Mouse (Mus musculus): ENCODE results near the gene Irak2. TPM values are rescaled to one million over a fixed set of nuclear protein-coding genes. Genes with fewer than 3 reads are reported as not detected.

Gene Irak2
- 34.6 TPM for polyA plus RNA-seq (2021)

GRCm38 (mm10) chr6:113638302-113639040 lies at the start of gene Irak2:
TSS of gene Irak2 (plus strand) at chr6:113638467.
- ATAC-seq, result peak; percentile 95
- H3K27me3 ChIP-seq, result no peaks in the 10 kb centered on the region
- ChIA-PET CTCF (interaction anchor here (0.7 to 4.2 kb wide), 21 partner anchors 9 to 77 kb away, joined by 3 to 29 read pairs (median 6); partner anchors contain the start of genes Tatdn2 and Vhl), POLR2A (interaction anchor here (1.0 to 1.6 kb wide), 2 partner anchors 14 to 36 kb away, joined by 3 read pairs; no protein-coding TSS in a partner anchor)
- no peak for DNase-seq (ENCODE audit: low read depth, low spot score)
- TF ChIP-seq CTCF (IDR thresholded peaks at IDR 0.05), result peak; percentile 100
- in situ Hi-C loops (cut with MboI; ENCODE audit: low pct_unique_long_range_greater_than_20kb), result loop anchor here (5.0 kb wide), 1 partner anchor 49 kb away; no protein-coding TSS in a partner anchor

GRCm38 (mm10) chr6:113592637-113593036 lies 45.6 kb upstream of the Irak2 start:
- TF ChIP-seq CTCF (IDR thresholded peaks at IDR 0.05), result no peak
- no peaks in the 10 kb centered on the region for H3K27me3 ChIP-seq
- POLR2A ChIA-PET, result no interaction called here
- in situ Hi-C loops (cut with MboI; ENCODE audit: low pct_unique_long_range_greater_than_20kb), result no loop called here
- DNase-seq (ENCODE audit: low read depth, low spot score) (peak; percentile 63), ATAC-seq (peak; percentile 78)
- CTCF ChIA-PET, result interaction anchor here (1.0 to 1.9 kb wide), 3 partner anchors 12 to 46 kb away, joined by 3 to 5 read pairs (median 3); partner anchors contain the start of gene Brk1

- no peaks in the 10 kb centered on the region for H3K27me3 ChIP-seq
- no peak for TF ChIP-seq CTCF (IDR thresholded peaks at IDR 0.05)
- in situ Hi-C loops (cut with MboI; ENCODE audit: low pct_unique_long_range_greater_than_20kb), result no loop called here
- ATAC-seq, result no peak
- POLR2A ChIA-PET, result no interaction called here
- CTCF ChIA-PET, result no interaction called here
- DNase-seq (ENCODE audit: low read depth, low spot score), result no peak
Measured at GRCm38 (mm10) chr6:113597945-113598344, 40.3 kb upstream of the Irak2 start.

- ATAC-seq (no peak), DNase-seq (ENCODE audit: low read depth, low spot score) (no peak)
- no peak for TF ChIP-seq CTCF (IDR thresholded peaks at IDR 0.05)
- POLR2A ChIA-PET, result no interaction called here
- CTCF ChIA-PET, result no interaction called here
- in situ Hi-C loops (cut with MboI; ENCODE audit: low pct_unique_long_range_greater_than_20kb), result no loop called here
- no peaks in the 10 kb centered on the region for H3K27me3 ChIP-seq
Measured at GRCm38 (mm10) chr6:113599833-113600232, 38.4 kb upstream of the Irak2 start.

GRCm38 (mm10) chr6:113600543-113601139 lies 37.6 kb upstream of the Irak2 start, which contains the start of gene Fancd2os:
TSS of gene Fancd2os (minus strand) at chr6:113600715.
- POLR2A ChIA-PET, result no interaction called here
- CTCF ChIA-PET, result no interaction called here
- no peak for TF ChIP-seq CTCF (IDR thresholded peaks at IDR 0.05)
- ATAC-seq (no peak), DNase-seq (ENCODE audit: low read depth, low spot score) (no peak)
- in situ Hi-C loops (cut with MboI; ENCODE audit: low pct_unique_long_range_greater_than_20kb), result no loop called here
- H3K27me3 ChIP-seq, result no peaks in the 10 kb centered on the region

- ATAC-seq, result no peak
- CTCF ChIA-PET, result no interaction called here
- POLR2A ChIA-PET, result no interaction called here
Measured at GRCm38 (mm10) chr6:113602821-113603220, 35.4 kb upstream of the Irak2 start.

GRCm38 (mm10) chr6:113603993-113604392 lies 34.3 kb upstream of the Irak2 start:
- no peak for TF ChIP-seq CTCF (IDR thresholded peaks at IDR 0.05)
- no peaks in the 10 kb centered on the region for H3K27me3 ChIP-seq
- ATAC-seq (no peak), DNase-seq (ENCODE audit: low read depth, low spot score) (no peak)
- CTCF ChIA-PET, result interaction anchor here (0.8 to 0.9 kb wide), 2 partner anchors 11 to 66 kb away, joined by 3 to 5 read pairs; no protein-coding TSS in a partner anchor
- in situ Hi-C loops (cut with MboI; ENCODE audit: low pct_unique_long_range_greater_than_20kb), result no loop called here
- POLR2A ChIA-PET, result no interaction called here

More at GRCm38 (mm10) chr6:113602821-113603220, 35.4 kb upstream of the Irak2 start:
- no peaks in the 10 kb centered on the region for H3K27me3 ChIP-seq
- no peak for DNase-seq (ENCODE audit: low read depth, low spot score)
- TF ChIP-seq CTCF (IDR thresholded peaks at IDR 0.05), result no peak
- in situ Hi-C loops (cut with MboI; ENCODE audit: low pct_unique_long_range_greater_than_20kb), result no loop called here

GRCm38 (mm10) chr6:113604432-113605223 lies 33.6 kb upstream of the Irak2 start, which contains the start of gene Brk1:
TSS of gene Brk1 (plus strand) at chr6:113604772.
- ATAC-seq (peak; percentile 58), DNase-seq (ENCODE audit: low read depth, low spot score) (no peak)
- POLR2A ChIA-PET, result no interaction called here
- in situ Hi-C loops (cut with MboI; ENCODE audit: low pct_unique_long_range_greater_than_20kb), result no loop called here
- TF ChIP-seq CTCF (IDR thresholded peaks at IDR 0.05), result peak; percentile 63
- no peaks in the 10 kb centered on the region for H3K27me3 ChIP-seq
- CTCF ChIA-PET, result interaction anchor here (0.8 to 0.9 kb wide), 2 partner anchors 11 to 67 kb away, joined by 3 to 5 read pairs; no protein-coding TSS in a partner anchor

- no peak for TF ChIP-seq CTCF (IDR thresholded peaks at IDR 0.05)
- DNase-seq (ENCODE audit: low read depth, low spot score), result no peak
- H3K27me3 ChIP-seq, result no peaks in the 10 kb centered on the region
- peak; percentile 19 for ATAC-seq
- CTCF ChIA-PET, result no interaction called here
- in situ Hi-C loops (cut with MboI; ENCODE audit: low pct_unique_long_range_greater_than_20kb), result no loop called here
- POLR2A ChIA-PET, result no interaction called here
Measured at GRCm38 (mm10) chr6:113605224-113605545, 33.1 kb upstream of the Irak2 start.

- in situ Hi-C loops (cut with MboI; ENCODE audit: low pct_unique_long_range_greater_than_20kb), result no loop called here
- ChIA-PET CTCF (interaction anchor here (1.0 to 1.3 kb wide), 3 partner anchors 9 to 86 kb away, joined by 3 to 4 read pairs (median 4); no protein-coding TSS in a partner anchor), POLR2A (no interaction called here)
- no peak for ATAC-seq
- no peak for TF ChIP-seq CTCF (IDR thresholded peaks at IDR 0.05)
- no peak for DNase-seq (ENCODE audit: low read depth, low spot score)
- no peaks in the 10 kb centered on the region for H3K27me3 ChIP-seq
Measured at GRCm38 (mm10) chr6:113608871-113609270, 29.4 kb upstream of the Irak2 start.

Measured in Patski (cell line).